Mouse (Mus musculus) layer of hippocampus, adult 18-20 months (tissue): Measurements from ENCODE around the gene Lcn11. TPM values are rescaled to one million over a fixed set of nuclear protein-coding genes. Genes with fewer than 3 reads are reported as not detected.

ENCODE experiments used
- DNase-seq, 2 experiments: peaks; one replicate each; pipeline ENCODE4 v3.0.0; 2022; ENCODE audit warnings: low spot score in 2 of 2
- total RNA-seq, 2 experiments: library from RNA; stranded (reverse); gene quantifications; 2 replicates each; pipeline ENCODE4 v1.2.3; 2021

Gene Lcn11
- total RNA-seq, 2 experiments from 2014 or later = not detected

DNA sequence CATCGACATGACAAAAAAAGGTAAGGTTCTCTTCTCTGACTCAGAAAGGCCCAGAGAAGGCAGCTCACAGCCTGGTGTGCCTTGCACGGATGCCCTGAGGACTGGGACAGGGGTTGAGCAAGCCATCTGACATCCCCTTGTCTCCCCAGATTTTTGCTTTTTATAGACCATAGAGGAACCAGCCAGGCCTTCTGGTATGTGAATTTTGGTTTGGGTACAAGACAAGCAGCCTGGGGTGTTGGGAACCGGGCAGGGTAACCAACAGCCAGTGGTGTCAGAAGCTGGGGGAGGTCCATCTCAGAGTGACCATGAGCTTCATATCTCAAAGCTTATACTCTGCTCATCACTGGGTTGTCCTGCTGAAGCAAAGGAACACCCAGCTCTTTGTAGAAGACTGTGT lies 47.9 kb downstream of the Lcn11 start:
- no peak for DNase-seq

DNA sequence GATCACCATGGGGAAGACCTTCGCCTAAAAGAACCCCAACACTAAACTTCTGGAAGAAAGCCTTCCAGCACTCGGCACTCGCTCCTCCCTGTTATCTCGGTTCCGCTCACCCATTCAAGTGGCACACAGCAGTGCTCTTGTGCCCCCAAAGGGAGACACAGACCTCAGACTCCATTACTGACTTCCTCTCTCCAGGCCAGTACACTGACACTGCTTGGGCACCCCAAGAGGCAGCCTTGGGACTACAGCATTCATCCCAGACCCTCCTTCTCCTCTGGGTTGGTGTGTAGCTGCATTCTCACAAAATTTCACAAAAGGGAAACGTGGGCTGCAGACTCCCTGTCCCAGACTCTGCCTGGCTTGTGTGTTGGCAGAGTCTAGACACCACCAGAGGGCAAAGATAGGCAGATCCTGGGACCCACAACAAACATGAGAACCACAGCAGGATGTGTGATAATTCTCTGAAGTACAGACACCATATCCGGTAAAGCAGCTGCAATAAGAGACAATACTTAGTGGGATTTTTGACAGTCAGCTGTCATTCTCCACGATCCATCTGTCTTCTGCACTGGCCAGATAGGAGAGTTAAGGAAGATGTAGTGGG lies 51.6 kb downstream of the Lcn11 start:
- no peak for DNase-seq

Other genes starting within 250 kb of the Lcn11 start
- gene Traf2, start 230.1 kb upstream of the Lcn11 start, total RNA-seq = 10 to 100 TPM; 10.9 to 12.0 TPM
- gene Edf1, start 219.2 kb upstream of the Lcn11 start, total RNA-seq = 100 to 1,000 TPM; 212 to 213 TPM
- gene Mamdc4, start 202.2 kb upstream of the Lcn11 start, total RNA-seq = 1 to 10 TPM; 2.1 to 4.0 TPM
- gene Phpt1, start 201.8 kb upstream of the Lcn11 start, total RNA-seq = 10 to 100 TPM; 63.0 to 66.2 TPM
- gene Ajm1, start 195.3 kb upstream of the Lcn11 start, total RNA-seq = 100 to 1,000 TPM in 1 of 2 experiments, 10 to 100 TPM in 1; 98.6 to 102 TPM
- gene Rabl6, start 168.5 kb upstream of the Lcn11 start, total RNA-seq = 100 to 1,000 TPM; 150 to 155 TPM
- not detected for gene Ccdc183, start 159.3 kb upstream of the Lcn11 start, total RNA-seq
- gene Tmem141, start 155.0 kb upstream of the Lcn11 start, total RNA-seq = 10 to 100 TPM; 16.7 to 17.5 TPM
- gene Fcna, start 149.0 kb upstream of the Lcn11 start, total RNA-seq = 1 to 10 TPM in 1 of 2 experiments, under 1 TPM in 1; 0.56 to 1.1 TPM
- not detected for gene Lcn8, start 123.9 kb upstream of the Lcn11 start, total RNA-seq
- not detected for gene Lcn5, start 119.1 kb upstream of the Lcn11 start, total RNA-seq
- gene Lcn6, start 100.2 kb upstream of the Lcn11 start, total RNA-seq = not detected
- gene Lcn10, start 94.3 kb upstream of the Lcn11 start, total RNA-seq = not detected
- gene Obp2a, start 77.0 kb upstream of the Lcn11 start, total RNA-seq = not detected
- 10 to 100 TPM; 92.5 to 96.1 TPM for gene Bmyc, start 70.3 kb upstream of the Lcn11 start, total RNA-seq
- gene Obp2b, start 40.0 kb upstream of the Lcn11 start, total RNA-seq = not detected
- not detected for gene Lcn3, start 11.4 kb upstream of the Lcn11 start, total RNA-seq
- not detected for gene Gm13539, start 5.2 kb downstream of the Lcn11 start, total RNA-seq
- not detected for gene Glt6d1, start 38.8 kb downstream of the Lcn11 start, total RNA-seq
- not detected for gene Lcn9, start 46.1 kb downstream of the Lcn11 start, total RNA-seq
- not detected for gene Sohlh1, start 70.2 kb downstream of the Lcn11 start, total RNA-seq
- 10 to 100 TPM; 39.9 to 43.2 TPM for gene Kcnt1, start 86.7 kb downstream of the Lcn11 start, total RNA-seq
- gene Camsap1, start 206.3 kb downstream of the Lcn11 start, total RNA-seq = 100 to 1,000 TPM; 133 to 153 TPM
- 10 to 100 TPM; 53.9 to 58.0 TPM for gene Ubac1, start 244.7 kb downstream of the Lcn11 start, total RNA-seq